ENCODE assay signal across 20 mouse cellular contexts in genomic region chr9:63838996-63839772, GRCm38 (mm10).
A peak's percentile ranks its signal among the peaks of the same experiment; 100 is the strongest.
DNase-seq lines count a peak whose midpoint lies in the region; ATAC-seq and TF ChIP-seq lines count a peak whose summit lies in the region.
"Had no signal": no experiment of that assay in that cellular context is flagged by ENCODE, and none has a peak within 500 bp of the region (broad histone marks: within the 10 kb centered on the region; RNA-seq: fewer than 3 reads in every experiment).

No protein-coding gene starts in this region.

- no peak overlapping the region for H3K4me2 ChIP-seq in intestine, postnatal 0 days (replicated peaks; ENCODE audit: low read depth)
- H3K4me2 ChIP-seq: limb, embryonic 12.5 days; neural tube, embryonic 15.5 days had no signal

- H3K9me3 ChIP-seq in intestine, postnatal 0 days (ENCODE audit: control insufficient read depth), result no peaks in the 10 kb centered on the region
- H3K9me3 ChIP-seq: heart, embryonic 10.5 days; limb, embryonic 12.5 days; midbrain, embryonic 10.5 days; neural tube, embryonic 15.5 days had no signal

- H3K79me3 ChIP-seq in C2C12 (ENCODE audit: low read depth), result no peaks in the 10 kb centered on the region

- H3K4me1 ChIP-seq in intestine, postnatal 0 days (replicated peaks; ENCODE audit: control insufficient read depth, insufficient read depth, low read length), result no peaks in the 10 kb centered on the region

- H3K36me3 ChIP-seq in C2C12 (ENCODE audit: control insufficient read depth, insufficient read depth), result no peaks in the 10 kb centered on the region
- no peaks in the 10 kb centered on the region for H3K36me3 ChIP-seq in intestine, postnatal 0 days (ENCODE audit: control insufficient read depth, insufficient read depth)
- H3K36me3 ChIP-seq: heart, embryonic 10.5 days; limb, embryonic 12.5 days; midbrain, embryonic 10.5 days; neural tube, embryonic 15.5 days had no signal

- H3K27ac ChIP-seq in left cerebral cortex, adult 2 months, result no peak overlapping the region
- H3K27ac ChIP-seq in intestine, postnatal 0 days (ENCODE audit: low read depth, low read length), result no peak overlapping the region
- H3K27ac ChIP-seq: heart, embryonic 10.5 days; limb, embryonic 12.5 days; midbrain, embryonic 10.5 days; neural tube, embryonic 15.5 days had no signal

- H3K9ac ChIP-seq in intestine, postnatal 0 days (ENCODE audit: low read depth, low read length), result no peak overlapping the region
- H3K9ac ChIP-seq: limb, embryonic 12.5 days; neural tube, embryonic 15.5 days had no signal

- DNase-seq in left cerebral cortex, adult 18-20 months (ENCODE audit: low spot score in 2 of 2), result peak; percentile 74 to 80
- DNase-seq in left cerebral cortex, postnatal 4 days, result no peak
- DNase-seq in adrenal gland, adult 18-20 months (ENCODE audit: low spot score in 2 of 2), result peak; percentile 48 to 50
- peak; percentile 66 to 74 for DNase-seq in left cerebral cortex, adult 2 months (ENCODE audit: extremely low spot score in 1 of 2, low spot score in 2 of 2)
- no peak for DNase-seq in heart, postnatal 4 days
- DNase-seq: cerebellum, postnatal 14 days; gastrocnemius, postnatal 36 days; heart, postnatal 14 days; kidney, adult 2 months; retina, postnatal 1 day had no signal

- no peaks in the 10 kb centered on the region for H3K27me3 ChIP-seq in C2C12 (ENCODE audit: control insufficient read depth, insufficient read depth, insufficient read length)
- H3K27me3 ChIP-seq in intestine, postnatal 0 days (replicated peaks; ENCODE audit: control insufficient read depth, insufficient read depth, low read length), result no peaks in the 10 kb centered on the region
- H3K27me3 ChIP-seq: limb, embryonic 12.5 days had no signal

- TF ChIP-seq CTCF in C2C12 (IDR thresholded peaks at IDR 0.05; ENCODE audit: control insufficient read depth, insufficient read depth, insufficient read length), result no peak
- no peak for TF ChIP-seq CTCF in left cerebral cortex, adult 2 months (IDR thresholded peaks at IDR 0.05)
- no peak for TF ChIP-seq CTCF in intestine, postnatal 0 days (IDR thresholded peaks at IDR 0.05; ENCODE audit: low read depth)

- 85% methylated on average over 14 of the region's 14 CpGs for whole genome bisulfite sequencing in intestine, postnatal 0 days

- H3K4me3 ChIP-seq in C2C12 (ENCODE audit: insufficient read depth, poor library complexity, severe bottlenecking), result no peak overlapping the region
- no peak overlapping the region for H3K4me3 ChIP-seq in left cerebral cortex, adult 2 months
- no peak overlapping the region for H3K4me3 ChIP-seq in intestine, postnatal 0 days (ENCODE audit: low read depth, low read length)
- H3K4me3 ChIP-seq: heart, embryonic 10.5 days; limb, embryonic 12.5 days; midbrain, embryonic 10.5 days; neural tube, embryonic 15.5 days had no signal

- ATAC-seq in erythroid progenitor cell, adult 5-6 weeks (replicated peaks; ENCODE audit: low FRiP score, poor library complexity, severe bottlenecking), result no peak
- no peak for ATAC-seq in intestine, postnatal 0 days
- ATAC-seq: activated CD4-positive, CD25-positive, alpha-beta regulatory T cell, adult 4 months; forebrain, embryonic 14.5 days; hindbrain, embryonic 16.5 days had no signal

- no peaks in the 10 kb centered on the region for H3K79me2 ChIP-seq in C2C12 (ENCODE audit: control insufficient read depth, insufficient read depth)

- intact Hi-C loops in left cerebral cortex, postnatal 4 days (cut with DNase I), result loop anchor here (10.0 kb wide), 1 partner anchor 84 kb away; the partner anchor contains the start of gene Smad3
- intact Hi-C loops in left cerebral cortex, adult 2 months (cut with DNase I), result loop anchor here (2.0 to 5.0 kb wide), 3 partner anchors 57 to 97 kb away; partner anchors contain the start of gene Smad3

- H3ac ChIP-seq in C2C12 (ENCODE audit: control insufficient read depth, insufficient read length, low read depth), result no peak overlapping the region

TF ChIP-seq in C2C12, 6 proteins besides CTCF, POLR2A, EP300 and RAD21:
- TF ChIP-seq MYOD1 (IDR thresholded peaks at IDR 0.05; ENCODE audit: control insufficient read depth, insufficient read length, low read depth) (peak; percentile 79), MYOG (IDR thresholded peaks at IDR 0.05; ENCODE audit: control insufficient read depth, extremely low read depth, insufficient read length) (no peak), USF1 (IDR thresholded peaks at IDR 0.05; ENCODE audit: low read depth) (no peak), CEBPB (IDR thresholded peaks at IDR 0.05; ENCODE audit: low read depth) (no peak), FOSL1 (IDR thresholded peaks at IDR 0.05; ENCODE audit: insufficient read depth, low read length, poor library complexity, severe bottlenecking) (peak; percentile 54), MAX (IDR thresholded peaks at IDR 0.05) (peak; percentile 36)

Comparison
In these comparisons a context has a peak if more than half of its experiments do, and no peak if none do; other contexts are left out.
1. DNase-seq: peak in left cerebral cortex, adult 18-20 months (2 of 2), adrenal gland, adult 18-20 months (2 of 2) and left cerebral cortex, adult 2 months (2 of 2); none in left cerebral cortex, postnatal 4 days (single experiment) and heart, postnatal 4 days (single experiment).